Mouse (Mus musculus): ENCODE data around the gene 1700012B07Rik. TPM values are rescaled to one million over a fixed set of nuclear protein-coding genes. Genes with fewer than 3 reads are reported as not detected.

1700012B07Rik gene
- polyA plus RNA-seq, 1 experiment from 2014 or later, result not detected

Other genes with a start within 250 kb of the 1700012B07Rik start
- 17.8 and 18.2 TPM in 2 replicates for gene Wipi1, start 216.1 kb downstream of the 1700012B07Rik start, polyA plus RNA-seq (2015; fragmentation: Nextera tagmentation; extraction: Ambion mirVana)
- 473 and 491 TPM in 2 replicates for gene Prkar1a, start 178.6 kb downstream of the 1700012B07Rik start, polyA plus RNA-seq (2015; fragmentation: Nextera tagmentation; extraction: Ambion mirVana)
- gene Fam20a, start 105.8 kb downstream of the 1700012B07Rik start, polyA plus RNA-seq (2015; fragmentation: Nextera tagmentation; extraction: Ambion mirVana), result 2.4 and 4.0 TPM in 2 replicates
- 1.1 and 1.3 TPM in 2 replicates for gene Abca8b, start 167.8 kb upstream of the 1700012B07Rik start, polyA plus RNA-seq (2015; fragmentation: Nextera tagmentation; extraction: Ambion mirVana)